Mouse (Mus musculus) thymus, postnatal 0 days (tissue): ENCODE measurements around the gene Psme4. TPM values are rescaled to one million over a fixed set of nuclear protein-coding genes. Genes with fewer than 3 reads are reported as not detected.

Experiments used
- polyA plus RNA-seq: library from polyadenylated mRNA; unstranded; fragments of >200 nt; fragmentation: Nextera tagmentation; extraction: Ambion mirVana; gene quantifications from 2 replicates; pipeline ENCODE4 v1.2.1, GENCODE M21; 2015

The Psme4 gene
- polyA plus RNA-seq, 1 experiment from 2014 or later = 20.8 TPM

Other genes with a start within 250 kb of the Psme4 start
- 12.7 and 13.3 TPM in 2 replicates for gene Acyp2, start 122.1 kb upstream of the Psme4 start, polyA plus RNA-seq
- not detected in 2 replicates for gene Gpr75, start 113.6 kb downstream of the Psme4 start, polyA plus RNA-seq
- 32.3 and 39.2 TPM in 2 replicates for gene Asb3, start 113.7 kb downstream of the Psme4 start, polyA plus RNA-seq
- 9.2 and 10.5 TPM in 2 replicates for gene Erlec1, start 182.6 kb downstream of the Psme4 start, polyA plus RNA-seq
- 12.5 and 13.3 TPM in 2 replicates for gene Chac2, start 214.6 kb downstream of the Psme4 start, polyA plus RNA-seq